Mouse (Mus musculus): ENCODE measurements around the gene Mapk12.

The Mapk12 gene

GRCm38 (mm10) chr15:89098616-89099015 lies 41.9 kb downstream of the Mapk12 start:
- no peak for DNase-seq (ENCODE audit: low spot score in 2 of 2)

GRCm38 (mm10) chr15:89097450-89097849 lies 43.1 kb downstream of the Mapk12 start:
- DNase-seq (ENCODE audit: low spot score in 2 of 2): no peak

GRCm38 (mm10) chr15:89092181-89092580 lies 48.3 kb downstream of the Mapk12 start:
- no peak for DNase-seq (ENCODE audit: low spot score in 2 of 2)

GRCm38 (mm10) chr15:89090662-89091061 lies 49.8 kb downstream of the Mapk12 start:
- no peak for DNase-seq (ENCODE audit: low spot score in 2 of 2)

- DNase-seq (ENCODE audit: low spot score in 2 of 2): no peak
These were observed 51.1 kb downstream of the Mapk12 start for GRCm38 (mm10) chr15:89089248-89090051.

GRCm38 (mm10) chr15:89088607-89089247 lies 51.8 kb downstream of the Mapk12 start, which contains the start of gene Selenoo:
Gene Selenoo (plus strand): TSS chr15:89089084.
- DNase-seq (ENCODE audit: low spot score in 2 of 2): peak; percentile 72 to 84

GRCm38 (mm10) chr15:89084826-89085225 lies 55.7 kb downstream of the Mapk12 start:
- no peak for DNase-seq (ENCODE audit: low spot score in 2 of 2)

- no peak for DNase-seq (ENCODE audit: low spot score in 2 of 2)
These were observed 56.6 kb downstream of the Mapk12 start for GRCm38 (mm10) chr15:89083906-89084305.

Measured in frontal cortex, postnatal 25 days (tissue).